Mouse (Mus musculus) neural tube, embryonic 14.5 days (tissue): ENCODE measurements around the gene Asb16. TPM values are rescaled to one million over a fixed set of nuclear protein-coding genes. Genes with fewer than 3 reads are reported as not detected.
A peak's percentile ranks its signal among the peaks of the same experiment; 100 is the strongest.

ENCODE experiments used
- ATAC-seq: fragments of 200-750 bp; cut with Nextera tagmentation; 2 replicates; pipeline ENCODE4 v1.8.0; 2017; ENCODE audit warnings: low read depth, mild to moderate bottlenecking, moderate TSS enrichment, moderate library complexity
- H3K27ac ChIP-seq: fragments of 300-500 bp; sonication (generic); 2 replicates; pipeline ENCODE4 v1.5.1; 2014; ENCODE audit warnings: low read depth, mild to moderate bottlenecking, control low read depth, low read length, moderate library complexity, mixed read lengths
- H3K27me3 ChIP-seq: fragments of 300-500 bp; sonication (generic); 2 replicates; pipeline ENCODE4 v1.6.1; 2014; ENCODE audit warnings: low read length; ENCODE audit not compliant: control insufficient read depth, insufficient read depth
- H3K36me3 ChIP-seq: fragments of 300-500 bp; sonication (generic); 2 replicates; pipeline ENCODE4 v1.6.1; 2014; ENCODE audit warnings: low read length, mixed read lengths; ENCODE audit not compliant: control insufficient read depth, insufficient read depth
- H3K4me1 ChIP-seq: fragments of 300-500 bp; sonication (generic); 2 replicates; pipeline ENCODE4 v1.6.1; 2014; ENCODE audit warnings: low read length; ENCODE audit not compliant: control insufficient read depth, insufficient read depth
- H3K4me2 ChIP-seq: fragments of 300-500 bp; sonication (generic); 2 replicates; pipeline ENCODE4 v1.6.1; 2014; ENCODE audit warnings: mild to moderate bottlenecking, low read depth, low read length, control low read depth
- H3K4me3 ChIP-seq: fragments of 300-500 bp; sonication (generic); 2 replicates; pipeline ENCODE4 v1.5.1; 2014; ENCODE audit warnings: low read depth, low read length, control low read depth, mixed read lengths
- H3K9ac ChIP-seq: fragments of 300-500 bp; sonication (generic); replicated peaks from 2 replicates; pipeline ENCODE4 v1.6.1; 2014; ENCODE audit warnings: low read depth, mild to moderate bottlenecking, control low read depth, low read length, mixed read lengths
- H3K9me3 ChIP-seq: fragments of 300-500 bp; sonication (generic); 2 replicates; pipeline ENCODE4 v1.6.1; 2016; ENCODE audit warnings: low read length; ENCODE audit not compliant: control insufficient read depth
- WGBS: fragments of 180-500 bp; shearing (Covaris S2); extraction: QIAGEN DNeasy Blood & Tissue Kit; methylation state at CpG from one replicate; pipeline ENCODE4 v1.1.7; 2014; 5-methylcytosine and 5-hydroxymethylcytosine counted together
- polyA plus RNA-seq: library from polyadenylated mRNA; unstranded; fragments of >200 nt; fragmentation: Nextera tagmentation; extraction: Ambion mirVana; gene quantifications from 2 replicates; pipeline ENCODE4 v1.2.1, GENCODE M21; 2014

Asb16 gene
- polyA plus RNA-seq = 0.12 and 0.23 TPM in 2 replicates

GRCm38 (mm10) chr11:102268520-102269244, at the start of gene Asb16:
Gene Asb16 (plus strand): TSS chr11:102268743.
- Histone ChIP-seq H3K4me2 (0 out of 2 replicates have a peak within 1 kb of the TSS, but pooled peaks have one; percentile 12), H3K4me3 (no peak within 1 kb of the TSS), H3K9me3 (no peaks in the 10 kb centered on the region), H3K36me3 (no peaks in the 10 kb centered on the region), H3K4me1 (no peaks in the 10 kb centered on the region), H3K9ac (no peak within 1 kb of the TSS), H3K27ac (no peak within 1 kb of the TSS), H3K27me3 (no peaks in the 10 kb centered on the region)
- ATAC-seq = no peak
- WGBS = 78% methylated on average over 12 of the region's 12 CpGs

DNA sequence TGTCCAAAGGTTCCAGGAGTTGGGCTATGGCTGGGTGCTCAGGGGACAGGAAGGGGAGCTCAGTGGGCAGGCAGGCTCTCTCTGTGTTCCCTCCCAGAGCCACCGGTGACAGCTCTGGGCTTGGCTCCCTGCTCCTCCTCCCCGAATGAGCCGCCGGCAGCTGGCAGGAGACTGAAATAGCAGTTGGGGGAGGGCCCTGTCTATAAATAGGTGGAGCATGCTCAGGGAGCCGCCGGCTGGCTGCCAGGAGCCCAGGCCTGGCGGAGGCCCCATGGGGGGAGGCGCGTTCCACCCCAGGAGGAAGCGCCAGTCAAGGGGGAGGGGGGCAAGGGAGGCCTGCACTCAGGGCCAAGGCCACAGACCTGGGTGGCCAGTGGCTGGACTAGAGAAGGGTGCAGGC, 49.8 kb upstream of the Asb16 start:
- WGBS = 1% methylated on average over 10 of the region's 10 CpGs
- Histone ChIP-seq H3K4me1 (peaks cover 52% of the 10 kb centered on the region), H3K4me2 (peak overlapping the region; percentile 47)

DNA sequence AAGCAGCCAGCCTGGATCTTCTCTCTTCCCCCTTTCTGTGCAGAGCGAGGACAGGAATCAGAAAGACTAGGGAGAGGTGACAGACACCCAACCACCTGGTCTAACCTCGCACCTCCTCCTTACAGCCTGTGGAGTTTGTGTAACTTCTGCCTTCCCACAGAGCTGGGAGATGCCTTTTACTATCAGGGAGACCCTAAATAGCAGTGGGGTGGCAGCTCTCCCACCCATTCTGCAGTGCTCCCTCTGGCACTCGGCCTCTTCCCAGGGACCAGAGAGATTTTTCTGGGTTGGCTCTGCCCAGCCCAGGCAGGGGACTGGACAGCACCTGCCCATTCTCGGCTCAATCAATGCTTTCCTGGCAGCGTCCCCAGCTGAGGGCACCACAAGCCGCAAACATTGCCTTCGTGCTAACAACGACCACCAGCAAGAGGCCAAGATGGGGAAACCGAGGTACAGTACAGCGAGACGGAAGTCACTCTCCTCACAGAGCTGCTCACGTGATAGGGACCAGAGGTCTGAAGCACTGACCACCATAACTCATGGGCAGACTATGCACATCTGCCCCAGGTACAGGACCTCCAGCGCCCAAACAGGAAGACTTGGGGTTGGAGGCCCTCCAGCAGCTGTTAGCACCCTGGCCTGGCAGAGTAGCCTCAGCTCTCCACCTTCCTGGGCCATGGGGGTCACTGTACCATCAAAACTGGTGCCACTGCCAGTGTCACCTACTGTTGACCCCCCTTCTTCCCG, 49.1 kb upstream of the Asb16 start:
- no peak overlapping the region for H3K4me3 ChIP-seq
- no peaks in the 10 kb centered on the region for H3K27me3 ChIP-seq
- H3K9me3 ChIP-seq = no peaks in the 10 kb centered on the region
- 62% methylated on average over 14 of the region's 14 CpGs for WGBS
- peak overlapping the region; percentile 47; the same call in 1 of the 2 replicates for H3K4me2 ChIP-seq
- no peak; the same call in 1 of the 2 replicates for ATAC-seq
- H3K36me3 ChIP-seq = 0 out of 2 replicates have a peak, but pooled peaks cover 3% of the 10 kb centered on the region
- no peak overlapping the region for H3K9ac ChIP-seq
- H3K4me1 ChIP-seq = peaks cover 52% of the 10 kb centered on the region
- H3K27ac ChIP-seq = peak overlapping the region; percentile 64; the same call in 1 of the 2 replicates

More for the DNA sequence above, 49.8 kb upstream of the Asb16 start:
- ATAC-seq = peak; percentile 78; the same call in 1 of the 2 replicates
- H3K27ac ChIP-seq = peak overlapping the region; percentile 64
- H3K27me3 ChIP-seq = no peaks in the 10 kb centered on the region
- no peaks in the 10 kb centered on the region for H3K9me3 ChIP-seq
- H3K4me3 ChIP-seq = no peak overlapping the region
- peak overlapping the region; percentile 46 for H3K9ac ChIP-seq
- 0 out of 2 replicates have a peak, but pooled peaks cover 3% of the 10 kb centered on the region for H3K36me3 ChIP-seq

DNA sequence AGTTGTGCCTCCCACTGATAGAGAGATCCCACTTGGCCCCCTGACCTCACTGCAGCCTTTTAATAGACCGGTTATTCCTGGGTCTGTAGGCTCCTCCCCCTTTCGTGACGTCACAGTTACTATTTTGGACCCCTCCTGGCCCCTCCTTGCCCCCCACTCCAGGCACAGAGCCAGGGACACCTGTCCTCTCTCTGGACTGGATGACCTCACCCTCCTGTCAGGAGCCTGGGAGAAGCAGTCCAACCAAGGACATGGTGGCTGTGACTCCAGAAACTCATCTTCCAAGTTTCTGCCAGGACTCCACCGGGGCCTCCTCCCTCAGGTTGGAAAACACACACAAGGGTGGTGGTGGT, 48.6 kb upstream of the Asb16 start:
- Histone ChIP-seq H3K4me2 (no peak overlapping the region), H3K4me1 (peaks cover 52% of the 10 kb centered on the region), H3K36me3 (0 out of 2 replicates have a peak, but pooled peaks cover 3% of the 10 kb centered on the region)

GRCm38 (mm10) chr11:102220451-102220850, 48.1 kb upstream of the Asb16 start:
- Histone ChIP-seq H3K9ac (no peak overlapping the region), H3K4me1 (peaks cover 53% of the 10 kb centered on the region), H3K4me3 (no peak overlapping the region), H3K27me3 (no peaks in the 10 kb centered on the region), H3K9me3 (no peaks in the 10 kb centered on the region), H3K4me2 (no peak overlapping the region), H3K36me3 (0 out of 2 replicates have a peak, but pooled peaks cover 3% of the 10 kb centered on the region), H3K27ac (no peak overlapping the region)
- 74% methylated on average over 6 of the region's 6 CpGs for WGBS
- no peak for ATAC-seq

More for the DNA sequence above, 48.6 kb upstream of the Asb16 start:
- Histone ChIP-seq H3K27ac (no peak overlapping the region), H3K9me3 (no peaks in the 10 kb centered on the region), H3K27me3 (no peaks in the 10 kb centered on the region), H3K9ac (no peak overlapping the region), H3K4me3 (no peak overlapping the region)
- 74% methylated on average over 4 of the region's 4 CpGs for WGBS
- no peak for ATAC-seq

GRCm38 (mm10) chr11:102221243-102221953, 47.1 kb upstream of the Asb16 start:
- H3K4me1 ChIP-seq = peaks cover 52% of the 10 kb centered on the region
- 80% methylated on average over 8 of the region's 8 CpGs for WGBS
- H3K9me3 ChIP-seq = no peaks in the 10 kb centered on the region

GRCm38 (mm10) chr11:102221954-102222351, 46.6 kb upstream of the Asb16 start:
- H3K27ac ChIP-seq = no peak overlapping the region
- H3K36me3 ChIP-seq = 0 out of 2 replicates have a peak, but pooled peaks cover 3% of the 10 kb centered on the region
- no peaks in the 10 kb centered on the region for H3K27me3 ChIP-seq
- ATAC-seq = no peak
- peaks cover 52% of the 10 kb centered on the region for H3K4me1 ChIP-seq
- 78% methylated on average over 8 of the region's 8 CpGs for WGBS
- no peak overlapping the region for H3K4me2 ChIP-seq
- no peak overlapping the region for H3K4me3 ChIP-seq
- H3K9ac ChIP-seq = no peak overlapping the region
- no peaks in the 10 kb centered on the region for H3K9me3 ChIP-seq

More at GRCm38 (mm10) chr11:102221243-102221953, 47.1 kb upstream of the Asb16 start:
- Histone ChIP-seq H3K36me3 (0 out of 2 replicates have a peak, but pooled peaks cover 3% of the 10 kb centered on the region), H3K27ac (no peak overlapping the region), H3K27me3 (no peaks in the 10 kb centered on the region), H3K4me2 (no peak overlapping the region), H3K9ac (no peak overlapping the region), H3K4me3 (no peak overlapping the region)
- no peak for ATAC-seq

GRCm38 (mm10) chr11:102223166-102223565, 45.4 kb upstream of the Asb16 start:
- Histone ChIP-seq H3K9ac (no peak overlapping the region), H3K4me1 (peaks cover 56% of the 10 kb centered on the region), H3K27me3 (no peaks in the 10 kb centered on the region), H3K27ac (no peak overlapping the region), H3K4me3 (no peak overlapping the region), H3K9me3 (no peaks in the 10 kb centered on the region), H3K36me3 (0 out of 2 replicates have a peak, but pooled peaks cover 3% of the 10 kb centered on the region), H3K4me2 (no peak overlapping the region)
- 42% methylated on average over 6 of the region's 6 CpGs for WGBS
- no peak for ATAC-seq
